Mouse (Mus musculus) ES-Bruce4 (cell line): ENCODE measurements at regions not wholly inside any gene's neighbourhood (a gene's known extent, or its start where the extent isn't known, plus 50 kb on each side); places are given as distances from the start of the nearest gene placed in this dataset.

Source experiments
- CTCF ChIP-seq: IDR thresholded peaks from one replicate; pipeline ENCODE4 v1.8.1; 2011; ENCODE audit warnings: low read depth, low read length
- POLR2A ChIP-seq: IDR thresholded peaks from one replicate; pipeline ENCODE4 v1.8.1; 2011; ENCODE audit warnings: low read length; ENCODE audit not compliant: insufficient read depth

- TF ChIP-seq CTCF (no peak), POLR2A (no peak)
Observed at GRCm38 (mm10) chr2:51347086-51347485, 198.2 kb upstream of the Rnd3 start.
